Mouse (Mus musculus) stomach, embryonic 14.5 days (tissue): ENCODE measurements around the gene Il20ra. TPM values are rescaled to one million over a fixed set of nuclear protein-coding genes. Genes with fewer than 3 reads are reported as not detected.
A peak's percentile ranks its signal among the peaks of the same experiment; 100 is the strongest.

ENCODE experiments used
- ATAC-seq: fragments of 200-750 bp; cut with Nextera tagmentation; 2 replicates; pipeline ENCODE4 v1.8.0; 2017; ENCODE audit warnings: low read depth, moderate TSS enrichment; ENCODE audit not compliant: insufficient number of reproducible peaks, insufficient read depth, low FRiP score
- H3K27ac ChIP-seq: fragments of 300-500 bp; sonication (generic); 2 replicates; pipeline ENCODE4 v1.5.1; 2014; ENCODE audit warnings: mild to moderate bottlenecking, low read length, moderate library complexity, mixed read lengths
- H3K27me3 ChIP-seq: fragments of 300-500 bp; sonication (generic); 2 replicates; pipeline ENCODE4 v1.6.1; 2014; ENCODE audit warnings: low read length, control low read depth, mixed read lengths; ENCODE audit not compliant: control insufficient read depth, insufficient read depth
- H3K36me3 ChIP-seq: fragments of 300-500 bp; sonication (generic); 2 replicates; pipeline ENCODE4 v1.6.1; 2014; ENCODE audit warnings: mild to moderate bottlenecking, control low read depth, low read length, moderate library complexity, mixed read lengths; ENCODE audit not compliant: control insufficient read depth, insufficient read depth
- H3K4me1 ChIP-seq: fragments of 300-500 bp; sonication (generic); 2 replicates; pipeline ENCODE4 v1.6.1; 2014; ENCODE audit warnings: low read length, control low read depth, mixed read lengths; ENCODE audit not compliant: control insufficient read depth, insufficient read depth
- H3K4me2 ChIP-seq: fragments of 300-500 bp; sonication (generic); replicated peaks from 2 replicates; pipeline ENCODE4 v1.6.1; 2014; ENCODE audit warnings: low read depth, low read length, control low read depth
- H3K4me3 ChIP-seq: fragments of 300-500 bp; sonication (generic); 2 replicates; pipeline ENCODE4 v1.5.1; 2014; ENCODE audit warnings: low read depth, low read length, control low read depth
- H3K9ac ChIP-seq: fragments of 300-500 bp; sonication (generic); replicated peaks from 2 replicates; pipeline ENCODE4 v1.6.1; 2014; ENCODE audit warnings: low read depth, mild to moderate bottlenecking, control low read depth, low read length, moderate library complexity, mixed read lengths
- H3K9me3 ChIP-seq: fragments of 300-500 bp; sonication (generic); 2 replicates; pipeline ENCODE4 v1.6.1; 2016; ENCODE audit warnings: low read depth, low read length, control low read depth; ENCODE audit not compliant: control insufficient read depth
- WGBS: fragments of 180-500 bp; shearing (Covaris S2); extraction: QIAGEN DNeasy Blood & Tissue Kit; methylation state at CpG from one replicate; pipeline ENCODE4 v1.1.7; 2014; 5-methylcytosine and 5-hydroxymethylcytosine counted together
- polyA plus RNA-seq: library from polyadenylated mRNA; unstranded; fragments of >200 nt; fragmentation: Nextera tagmentation; extraction: Ambion mirVana; gene quantifications from 2 replicates; pipeline ENCODE4 v1.2.1, GENCODE M21; 2014

Gene Il20ra
- polyA plus RNA-seq, 1 experiment from 2014 or later: 0.23 TPM

GRCm38 (mm10) chr10:19693629-19694028, 18.7 kb upstream of the Il20ra start:
- ATAC-seq: no peak
- Histone ChIP-seq H3K27me3 (no peaks in the 10 kb centered on the region), H3K27ac (no peak overlapping the region), H3K4me2 (no peak overlapping the region), H3K36me3 (no peaks in the 10 kb centered on the region), H3K4me1 (no peaks in the 10 kb centered on the region; the same call in 1 of the 2 replicates), H3K9me3 (no peaks in the 10 kb centered on the region), H3K9ac (no peak overlapping the region), H3K4me3 (no peak overlapping the region)
- WGBS: 71% methylated on average over 2 of the region's 2 CpGs

GRCm38 (mm10) chr10:19699331-19699730, 13.0 kb upstream of the Il20ra start:
- ATAC-seq: no peak
- H3K4me2 ChIP-seq: no peak overlapping the region
- no peaks in the 10 kb centered on the region for H3K27me3 ChIP-seq
- no peak overlapping the region for H3K4me3 ChIP-seq
- no peaks in the 10 kb centered on the region for H3K9me3 ChIP-seq
- no peak overlapping the region for H3K9ac ChIP-seq
- 75% methylated on average over 1 of the region's 1 CpGs for WGBS
- no peaks in the 10 kb centered on the region for H3K36me3 ChIP-seq
- H3K4me1 ChIP-seq: no peaks in the 10 kb centered on the region
- H3K27ac ChIP-seq: no peak overlapping the region

GRCm38 (mm10) chr10:19704445-19704844, 7.9 kb upstream of the Il20ra start:
- Histone ChIP-seq H3K27me3 (no peaks in the 10 kb centered on the region), H3K9ac (no peak overlapping the region), H3K36me3 (no peaks in the 10 kb centered on the region), H3K4me1 (no peaks in the 10 kb centered on the region), H3K27ac (no peak overlapping the region), H3K9me3 (no peaks in the 10 kb centered on the region), H3K4me2 (no peak overlapping the region), H3K4me3 (no peak overlapping the region)
- WGBS: 66% methylated on average over 8 of the region's 8 CpGs
- ATAC-seq: no peak

- Histone ChIP-seq H3K4me2 (no peak overlapping the region), H3K27me3 (no peaks in the 10 kb centered on the region), H3K27ac (no peak overlapping the region), H3K4me3 (no peak overlapping the region), H3K36me3 (no peaks in the 10 kb centered on the region), H3K4me1 (peaks cover 4% of the 10 kb centered on the region; the same call in 1 of the 2 replicates), H3K9me3 (no peaks in the 10 kb centered on the region), H3K9ac (no peak overlapping the region)
- 61% methylated on average over 12 of the region's 12 CpGs for WGBS
- ATAC-seq: no peak
Observed at GRCm38 (mm10) chr10:19707768-19708167, 4.6 kb upstream of the Il20ra start.

- no peak overlapping the region for H3K9ac ChIP-seq
- peaks cover 4% of the 10 kb centered on the region; the same call in 1 of the 2 replicates for H3K4me1 ChIP-seq
- H3K27ac ChIP-seq: no peak overlapping the region
- H3K4me2 ChIP-seq: no peak overlapping the region
- ATAC-seq: no peak
- no peaks in the 10 kb centered on the region for H3K36me3 ChIP-seq
- H3K27me3 ChIP-seq: no peaks in the 10 kb centered on the region
- H3K9me3 ChIP-seq: no peaks in the 10 kb centered on the region
- 62% methylated on average over 12 of the region's 12 CpGs for WGBS
- no peak overlapping the region for H3K4me3 ChIP-seq
Observed at GRCm38 (mm10) chr10:19708277-19709070, 3.9 kb upstream of the Il20ra start.

GRCm38 (mm10) chr10:19711020-19711419, 1.4 kb upstream of the Il20ra start:
- Histone ChIP-seq H3K36me3 (no peaks in the 10 kb centered on the region), H3K4me3 (no peak overlapping the region), H3K4me1 (peaks cover 4% of the 10 kb centered on the region; the same call in 1 of the 2 replicates), H3K27ac (no peak overlapping the region), H3K9me3 (no peaks in the 10 kb centered on the region), H3K27me3 (no peaks in the 10 kb centered on the region), H3K4me2 (no peak overlapping the region), H3K9ac (no peak overlapping the region)
- WGBS: 83% methylated on average over 3 of the region's 3 CpGs
- no peak for ATAC-seq

GRCm38 (mm10) chr10:19711551-19712171, 709 bp upstream of the Il20ra start:
- Histone ChIP-seq H3K36me3 (no peaks in the 10 kb centered on the region), H3K9me3 (no peaks in the 10 kb centered on the region), H3K27me3 (no peaks in the 10 kb centered on the region), H3K9ac (no peak overlapping the region), H3K27ac (no peak overlapping the region), H3K4me1 (peaks cover 4% of the 10 kb centered on the region; the same call in 1 of the 2 replicates), H3K4me3 (no peak overlapping the region), H3K4me2 (peak overlapping the region; percentile 96; the same call in 1 of the 2 replicates)
- no peak for ATAC-seq
- WGBS: 46% methylated on average over 7 of the region's 7 CpGs

- no peaks in the 10 kb centered on the region for H3K27me3 ChIP-seq
- 78% methylated on average over 3 of the region's 3 CpGs for WGBS
- no peaks in the 10 kb centered on the region for H3K4me1 ChIP-seq
- H3K4me3 ChIP-seq: no peak overlapping the region
- no peak overlapping the region for H3K9ac ChIP-seq
- H3K4me2 ChIP-seq: no peak overlapping the region
- H3K36me3 ChIP-seq: no peaks in the 10 kb centered on the region
- no peaks in the 10 kb centered on the region for H3K9me3 ChIP-seq
- no peak overlapping the region for H3K27ac ChIP-seq
- no peak for ATAC-seq
Observed at GRCm38 (mm10) chr10:19718627-19719026, 6.3 kb downstream of the Il20ra start.
